Mouse (Mus musculus) lung, postnatal 0 days (tissue): ENCODE measurements around the gene Gm20075. TPM values are rescaled to one million over a fixed set of nuclear protein-coding genes. Genes with fewer than 3 reads are reported as not detected.
A peak's percentile ranks its signal among the peaks of the same experiment; 100 is the strongest.
"Not testable (repeated sequence)": the region's sequence is repeated elsewhere in the genome, so short reads cannot be mapped to it uniquely, and the experiment has no call there.

Experiments used
- ATAC-seq: fragments of 200-750 bp; cut with Nextera tagmentation; 2 replicates; pipeline ENCODE4 v1.8.0; 2017; ENCODE audit warnings: moderate library complexity
- DNase-seq: peaks from one replicate; pipeline ENCODE4 v3.0.0-alpha.2; 2016; ENCODE audit warnings: low spot score
- H3K27ac ChIP-seq: fragments of 300-500 bp; sonication (generic); 2 replicates; pipeline ENCODE4 v1.5.1; 2014; ENCODE audit warnings: antibody characterized with exemption, mild to moderate bottlenecking, low read length, mixed read lengths
- H3K27me3 ChIP-seq: fragments of 300-500 bp; sonication (generic); replicated peaks from 2 replicates; pipeline ENCODE4 v1.6.1; 2014; ENCODE audit warnings: low read length, mixed read lengths; ENCODE audit not compliant: insufficient read depth
- H3K36me3 ChIP-seq: fragments of 300-500 bp; sonication (generic); 2 replicates; pipeline ENCODE4 v1.6.1; 2014; ENCODE audit warnings: low read length, mixed read lengths; ENCODE audit not compliant: insufficient read depth
- H3K4me1 ChIP-seq: fragments of 300-500 bp; sonication (generic); 2 replicates; pipeline ENCODE4 v1.6.1; 2014; ENCODE audit warnings: antibody characterized with exemption, low read depth, low read length, mixed read lengths; ENCODE audit not compliant: insufficient read depth
- H3K4me2 ChIP-seq: fragments of 300-500 bp; sonication (generic); replicated peaks from 2 replicates; pipeline ENCODE4 v1.6.1; 2014; ENCODE audit warnings: low read depth, mild to moderate bottlenecking, low read length, moderate library complexity, mixed read lengths
- H3K4me3 ChIP-seq: fragments of 300-500 bp; sonication (generic); 2 replicates; pipeline ENCODE4 v1.5.1; 2014; ENCODE audit warnings: low read depth, low read length
- H3K9ac ChIP-seq: fragments of 300-500 bp; sonication (generic); replicated peaks from 2 replicates; pipeline ENCODE4 v1.6.1; 2014; ENCODE audit warnings: low read depth, mild to moderate bottlenecking
- H3K9me3 ChIP-seq: fragments of 300-500 bp; sonication (generic); 2 replicates; pipeline ENCODE4 v1.6.1; 2016; ENCODE audit warnings: low read length, mixed read lengths
- CTCF ChIP-seq: IDR thresholded peaks from 2 replicates; pipeline ENCODE4 v1.5.1; 2016; ENCODE audit warnings: antibody characterized with exemption, mild to moderate bottlenecking
- EP300 ChIP-seq: IDR thresholded peaks from 2 replicates; pipeline ENCODE4 v1.6.1; 2016; ENCODE audit warnings: antibody characterized with exemption, mild to moderate bottlenecking, control low read depth
- WGBS: fragments of 180-500 bp; shearing (Covaris S2); extraction: QIAGEN DNeasy Blood & Tissue Kit; methylation state at CpG from one replicate; pipeline ENCODE4 v1.1.7; 2014; 5-methylcytosine and 5-hydroxymethylcytosine counted together
- polyA plus RNA-seq: library from polyadenylated mRNA; unstranded; fragments of >200 nt; fragmentation: Nextera tagmentation; extraction: Ambion mirVana; gene quantifications from 2 replicates; pipeline ENCODE4 v1.2.1, GENCODE M21; 2015

Gm20075 gene
- polyA plus RNA-seq, result 8.7 and 15.2 TPM in 2 replicates

DNA sequence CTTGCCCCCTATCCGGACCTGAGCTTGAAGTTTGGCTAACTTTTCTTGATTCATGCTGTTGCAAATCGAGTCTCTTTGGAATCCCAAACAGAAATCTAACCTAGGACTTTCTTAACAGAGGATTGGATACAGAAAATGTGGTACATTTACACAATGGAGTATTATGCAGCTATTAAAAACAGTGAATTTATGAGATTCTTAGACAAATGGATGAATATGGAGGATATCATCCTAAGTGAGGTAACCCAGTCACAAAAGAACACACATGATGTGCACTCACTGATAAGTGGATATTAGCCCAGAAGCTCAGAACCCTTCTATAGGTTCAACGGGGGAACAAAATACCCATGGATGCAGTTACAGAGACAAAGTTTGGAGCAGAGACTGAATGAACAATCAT is at the start of gene Gm20075:
TSS of gene Gm20075 (minus strand) at position 101 of the 400 bp plus-strand sequence.
- not testable (repeated sequence) for H3K9me3 ChIP-seq, DNase-seq, H3K4me1 ChIP-seq, H3K9ac ChIP-seq, H3K4me2 ChIP-seq, H3K36me3 ChIP-seq, ATAC-seq, H3K27me3 ChIP-seq, H3K27ac ChIP-seq, H3K4me3 ChIP-seq
- 79% methylated on average over 3 of the region's 3 CpGs for WGBS

DNA sequence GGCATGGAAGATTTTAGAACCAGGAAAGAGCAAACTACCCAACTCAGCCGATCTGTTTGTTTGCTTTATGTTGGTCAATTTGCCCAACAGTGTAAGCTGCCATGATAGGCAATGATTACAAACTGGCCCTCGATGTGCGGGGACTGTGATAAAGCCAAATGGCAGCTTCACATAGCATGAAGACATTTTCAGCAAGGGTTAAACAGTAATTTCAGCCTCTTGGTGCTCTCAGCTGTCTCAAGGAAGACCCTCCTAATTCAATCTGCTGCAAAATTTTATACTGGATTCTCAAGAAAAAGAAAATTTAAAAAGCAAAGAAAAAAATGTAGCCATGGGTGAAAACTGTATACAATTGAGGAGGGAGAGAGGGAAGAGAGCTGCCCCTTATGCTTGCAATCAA is 47.9 kb upstream of the Gm20075 start:
- no peak for TF ChIP-seq CTCF
- no peak for TF ChIP-seq EP300
- Histone ChIP-seq H3K36me3 (no peaks in the 10 kb centered on the region), H3K4me3 (no peak overlapping the region), H3K27ac (no peak overlapping the region), H3K4me2 (no peak overlapping the region), H3K9ac (no peak overlapping the region), H3K4me1 (no peaks in the 10 kb centered on the region), H3K9me3 (no peaks in the 10 kb centered on the region), H3K27me3 (peaks cover 43% of the 10 kb centered on the region; the same call in 1 of the 2 replicates)
- DNase-seq (no peak), ATAC-seq (no peak)
- 66% methylated on average over 3 of the region's 3 CpGs for WGBS

DNA sequence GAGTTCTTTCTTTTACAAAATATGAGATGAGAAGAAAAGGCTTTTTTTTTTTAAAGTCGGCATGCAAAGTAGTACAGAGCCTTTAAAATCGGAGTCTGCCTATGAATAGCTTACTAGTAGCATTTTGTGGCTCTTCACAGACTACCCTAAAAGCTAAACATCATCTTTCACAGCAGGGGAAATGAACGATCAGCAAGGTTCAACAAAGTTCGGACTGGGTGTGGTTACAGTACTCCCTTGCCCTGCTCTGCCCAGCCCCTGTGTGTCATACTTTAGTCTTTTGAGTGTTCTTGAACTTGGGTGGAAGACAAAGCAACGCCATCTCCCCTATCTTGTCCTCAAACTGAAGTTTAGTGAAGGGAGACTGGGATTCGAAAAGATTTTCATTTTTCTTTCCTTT is 45.5 kb upstream of the Gm20075 start:
- ATAC-seq, result no peak

DNA sequence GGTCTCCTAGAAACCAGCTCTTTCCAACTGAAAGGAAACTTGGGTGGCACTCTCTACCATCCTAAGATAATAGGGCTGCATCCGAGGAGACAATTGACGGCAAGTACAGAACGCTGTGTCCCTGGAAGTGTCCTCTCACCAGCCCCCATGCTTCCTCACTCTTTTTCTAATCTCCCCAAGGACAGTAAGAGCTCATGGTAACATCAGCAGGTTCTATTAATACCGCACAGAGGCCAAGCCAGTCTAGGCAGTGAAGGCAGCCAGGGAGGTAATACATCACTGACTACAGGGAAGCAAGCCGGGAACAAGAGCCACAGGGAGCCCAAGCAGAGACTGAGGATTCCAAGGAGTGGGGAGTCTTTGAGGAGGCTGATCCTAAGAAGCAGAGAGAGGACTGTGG is 43.8 kb upstream of the Gm20075 start:
- Histone ChIP-seq H3K9me3 (no peaks in the 10 kb centered on the region), H3K4me3 (no peak overlapping the region), H3K4me2 (no peak overlapping the region), H3K4me1 (no peaks in the 10 kb centered on the region), H3K27me3 (0 out of 2 replicates have a peak, but pooled peaks cover 8% of the 10 kb centered on the region), H3K36me3 (no peaks in the 10 kb centered on the region), H3K27ac (no peak overlapping the region), H3K9ac (no peak overlapping the region)
- WGBS, result 69% methylated on average over 5 of the region's 5 CpGs
- TF ChIP-seq EP300 (no peak), CTCF (no peak)
- DNase-seq (no peak), ATAC-seq (no peak)

More for the DNA sequence above, 45.5 kb upstream of the Gm20075 start:
- no peak overlapping the region for H3K4me3 ChIP-seq
- DNase-seq, result no peak
- no peak overlapping the region for H3K4me2 ChIP-seq
- TF ChIP-seq EP300, result no peak
- no peak for TF ChIP-seq CTCF
- no peak overlapping the region for H3K27ac ChIP-seq
- peaks cover 24% of the 10 kb centered on the region; the same call in 1 of the 2 replicates for H3K27me3 ChIP-seq
- 63% methylated on average over 6 of the region's 6 CpGs for WGBS
- no peaks in the 10 kb centered on the region for H3K36me3 ChIP-seq
- H3K9me3 ChIP-seq, result no peaks in the 10 kb centered on the region
- H3K9ac ChIP-seq, result no peak overlapping the region
- H3K4me1 ChIP-seq, result no peaks in the 10 kb centered on the region

DNA sequence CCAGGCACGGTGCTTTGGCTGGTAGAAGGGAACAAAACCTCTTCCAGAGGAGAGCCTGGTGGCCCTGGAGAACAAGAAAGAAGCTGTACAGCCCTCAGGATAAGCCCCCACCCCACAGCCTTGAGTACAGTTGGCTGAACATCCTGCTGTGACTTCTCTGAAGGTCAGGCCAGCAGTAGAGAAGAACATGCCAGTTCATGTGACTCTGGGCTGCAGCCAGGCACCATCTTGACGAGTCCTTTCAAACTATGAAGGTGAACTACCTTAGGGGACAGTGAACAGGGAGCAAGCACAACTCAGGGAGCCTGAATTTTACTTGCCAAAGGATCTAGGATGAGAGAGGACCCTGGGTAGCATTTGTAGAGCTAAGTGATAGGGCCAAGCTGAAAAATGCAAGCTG is 31.5 kb upstream of the Gm20075 start:
- 63% methylated on average over 2 of the region's 2 CpGs for WGBS
- Histone ChIP-seq H3K27ac (no peak overlapping the region), H3K4me3 (no peak overlapping the region), H3K36me3 (no peaks in the 10 kb centered on the region), H3K9me3 (no peaks in the 10 kb centered on the region), H3K9ac (no peak overlapping the region), H3K27me3 (no peaks in the 10 kb centered on the region), H3K4me2 (no peak overlapping the region), H3K4me1 (no peaks in the 10 kb centered on the region)
- TF ChIP-seq CTCF (no peak), EP300 (no peak)
- ATAC-seq (no peak), DNase-seq (no peak)

DNA sequence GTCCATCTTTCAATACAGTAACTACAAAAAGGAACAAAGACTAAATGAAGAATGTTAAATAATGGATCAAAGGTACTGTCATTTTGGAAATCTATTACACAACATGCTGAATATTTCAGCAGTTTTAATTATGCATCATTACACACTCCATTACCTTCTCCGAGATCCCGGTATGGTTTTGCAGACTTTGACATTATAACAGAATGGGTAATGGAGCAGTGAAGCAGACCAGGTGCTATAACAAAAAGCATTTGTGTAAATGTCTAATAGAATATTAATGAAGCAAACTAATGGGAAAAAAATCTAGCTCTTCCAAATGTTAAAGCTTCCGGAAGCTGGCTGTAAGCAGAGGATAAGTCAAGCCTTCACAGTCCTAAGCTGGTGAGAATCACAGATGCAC is 29.6 kb upstream of the Gm20075 start:
- Histone ChIP-seq H3K4me1 (no peaks in the 10 kb centered on the region), H3K9me3 (no peaks in the 10 kb centered on the region)
- 87% methylated on average over 3 of the region's 3 CpGs for WGBS

DNA sequence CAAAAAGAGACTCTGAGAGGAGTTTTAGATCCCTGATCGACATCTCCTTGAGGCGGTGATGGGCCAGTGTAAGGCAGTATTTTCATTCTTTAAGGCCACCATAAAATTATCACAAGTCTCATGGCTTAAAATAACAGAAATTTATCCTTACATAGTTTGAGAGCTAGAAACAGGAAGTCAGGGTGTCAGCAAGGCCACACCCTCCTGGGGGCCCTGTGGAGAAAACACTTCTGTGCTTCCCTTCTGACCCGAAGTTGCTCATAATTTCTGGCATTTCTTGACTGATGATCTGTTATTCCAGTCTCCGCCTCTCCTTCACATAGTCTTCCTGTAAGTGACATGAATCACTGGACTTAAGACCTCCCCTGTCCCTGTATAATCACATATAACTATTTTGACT is 25.2 kb upstream of the Gm20075 start:
- WGBS, result 64% methylated on average over 4 of the region's 4 CpGs
- ATAC-seq, result no peak
- no peak overlapping the region for H3K4me2 ChIP-seq
- H3K9me3 ChIP-seq, result no peaks in the 10 kb centered on the region
- H3K36me3 ChIP-seq, result no peaks in the 10 kb centered on the region
- no peaks in the 10 kb centered on the region for H3K4me1 ChIP-seq
- H3K4me3 ChIP-seq, result no peak overlapping the region
- no peak overlapping the region for H3K27ac ChIP-seq
- no peak for TF ChIP-seq EP300
- no peak for TF ChIP-seq CTCF
- H3K27me3 ChIP-seq, result no peaks in the 10 kb centered on the region
- DNase-seq, result peak; percentile 7
- H3K9ac ChIP-seq, result no peak overlapping the region

More for the DNA sequence above, 29.6 kb upstream of the Gm20075 start:
- no peaks in the 10 kb centered on the region for H3K27me3 ChIP-seq
- no peak overlapping the region for H3K9ac ChIP-seq
- no peaks in the 10 kb centered on the region for H3K36me3 ChIP-seq
- DNase-seq, result no peak
- TF ChIP-seq EP300, result no peak
- TF ChIP-seq CTCF, result no peak
- H3K4me3 ChIP-seq, result no peak overlapping the region
- no peak overlapping the region for H3K27ac ChIP-seq
- no peak for ATAC-seq
- H3K4me2 ChIP-seq, result no peak overlapping the region
